Mouse (Mus musculus) brown adipose tissue, adult 24 weeks (tissue): Measurements from ENCODE around the gene Nop10. TPM values are rescaled to one million over a fixed set of nuclear protein-coding genes. Genes with fewer than 3 reads are reported as not detected.
A peak's percentile ranks its signal among the peaks of the same experiment; 100 is the strongest.

Experiments used
- H3K27ac ChIP-seq: fragments of 200-500 bp; replicated peaks from 2 replicates; pipeline ENCODE4 v1.5.1; 2012; ENCODE audit warnings: low read depth, mild to moderate bottlenecking, low read length
- H3K4me1 ChIP-seq: fragments of 200-500 bp; 2 replicates; pipeline ENCODE4 v1.6.1; 2012; ENCODE audit warnings: low read length, mixed read lengths; ENCODE audit not compliant: control insufficient read depth, insufficient read depth, insufficient read length
- H3K4me3 ChIP-seq: fragments of 200-500 bp; 2 replicates; pipeline ENCODE4 v1.5.1; 2012; ENCODE audit warnings: low read depth, mild to moderate bottlenecking, low read length, moderate library complexity; ENCODE audit not compliant: insufficient read depth
- polyA plus RNA-seq: library from polyadenylated mRNA; stranded (reverse); fragments of >200 nt; gene quantifications from 2 replicates; pipeline ENCODE4 v1.2.4, GENCODE M21; 2012; ENCODE audit not compliant: missing spikeins, insufficient read depth, insufficient read length

Gene Nop10
- 166 and 235 TPM in 2 replicates for polyA plus RNA-seq

DNA sequence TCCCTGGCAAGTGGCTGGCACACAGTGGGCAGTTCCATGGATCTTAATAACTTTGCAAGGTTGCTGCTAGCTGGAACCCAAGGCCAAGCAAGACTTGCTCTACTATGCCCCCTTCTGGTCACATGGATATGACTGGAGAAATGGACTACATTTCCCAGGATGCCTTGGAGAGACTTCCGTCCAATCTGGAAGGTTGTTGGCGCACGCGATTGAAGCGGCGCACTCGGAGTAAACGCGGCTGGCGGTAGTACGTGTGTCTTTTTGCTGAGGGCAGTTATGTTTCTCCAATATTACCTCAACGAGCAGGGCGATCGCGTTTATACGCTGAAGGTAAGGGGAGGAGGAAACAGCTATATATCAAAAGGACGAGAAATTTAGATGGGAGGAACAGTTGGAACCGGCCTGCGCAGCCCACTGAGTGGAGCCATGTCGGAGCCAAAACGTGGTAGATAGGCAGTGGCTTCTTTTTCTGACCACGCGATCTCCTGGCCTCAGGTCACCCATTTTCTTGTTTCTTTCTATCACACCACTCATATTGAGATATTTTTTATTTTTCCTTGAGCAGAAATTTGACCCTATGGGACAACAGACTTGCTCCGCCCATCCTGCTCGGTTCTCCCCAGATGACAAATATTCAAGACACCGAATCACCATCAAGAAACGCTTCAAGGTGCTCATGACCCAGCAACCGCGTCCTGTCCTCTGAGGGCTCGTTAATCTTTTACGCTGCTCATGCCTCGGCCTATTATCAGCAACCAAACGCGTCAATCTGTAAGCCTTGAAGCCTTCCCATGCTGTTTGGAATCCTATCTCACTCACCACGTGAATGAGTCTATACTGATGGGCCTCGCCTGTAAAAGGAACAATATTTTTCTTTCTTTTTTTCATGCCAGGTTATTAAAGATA lies at the start of gene Nop10:
Gene Nop10, plus strand, starts transcription at position 179 of the 906 bp plus-strand sequence.
- H3K4me3 ChIP-seq = peak within 1 kb of the TSS; percentile 60
- no peaks in the 10 kb centered on the region for H3K4me1 ChIP-seq

DNA sequence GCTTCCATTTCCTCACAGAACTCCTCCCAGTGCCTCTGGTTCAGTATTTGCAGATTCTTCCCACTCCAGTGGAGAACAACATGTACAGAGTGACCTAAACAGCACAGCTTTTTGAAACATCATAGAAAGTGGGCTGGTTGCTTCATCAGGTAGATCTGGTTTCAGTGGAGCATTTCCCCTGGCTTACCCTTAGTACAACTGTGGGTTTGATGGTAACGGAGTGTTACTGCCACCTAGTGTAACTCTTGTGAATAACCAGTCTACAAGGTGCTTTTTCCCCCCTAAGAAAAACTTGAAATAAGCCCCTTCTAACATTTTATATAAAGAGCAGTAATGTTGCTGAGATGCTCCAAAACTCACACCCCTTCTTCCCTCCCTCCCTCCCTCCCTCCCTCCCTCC lies 45.7 kb upstream of the Nop10 start:
- Histone ChIP-seq H3K27ac (no peak overlapping the region), H3K4me1 (no peaks in the 10 kb centered on the region), H3K4me3 (no peak overlapping the region)

More for the DNA sequence above, at the start of gene Nop10:
- peak within 1 kb of the TSS; percentile 26; the same call in 1 of the 2 replicates for H3K27ac ChIP-seq

DNA sequence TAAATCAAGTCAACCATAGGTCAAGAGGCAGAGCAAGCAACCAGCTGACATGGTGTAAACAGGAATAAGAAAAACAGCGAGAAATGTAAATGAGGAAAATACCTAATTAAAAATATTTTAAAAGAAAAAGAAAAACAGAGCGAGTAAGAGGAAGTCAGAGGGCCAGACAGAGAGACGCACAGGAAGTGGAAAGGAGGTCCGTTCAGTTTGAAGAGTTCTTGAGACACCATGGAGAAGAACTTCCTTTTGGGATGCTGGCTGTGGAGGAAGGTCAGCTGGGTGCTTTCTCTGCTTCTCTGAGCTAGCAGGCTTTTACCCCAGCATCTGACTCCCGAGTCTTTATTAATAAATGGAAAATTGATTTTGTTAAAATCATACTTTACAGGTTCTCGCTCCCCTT lies 44.1 kb upstream of the Nop10 start:
- Histone ChIP-seq H3K4me3 (no peak overlapping the region), H3K27ac (no peak overlapping the region), H3K4me1 (no peaks in the 10 kb centered on the region)

GRCm38 (mm10) chr2:112220880-112221279 lies 40.8 kb upstream of the Nop10 start:
- H3K4me1 ChIP-seq = no peaks in the 10 kb centered on the region
- H3K27ac ChIP-seq = no peak overlapping the region
- no peak overlapping the region for H3K4me3 ChIP-seq

DNA sequence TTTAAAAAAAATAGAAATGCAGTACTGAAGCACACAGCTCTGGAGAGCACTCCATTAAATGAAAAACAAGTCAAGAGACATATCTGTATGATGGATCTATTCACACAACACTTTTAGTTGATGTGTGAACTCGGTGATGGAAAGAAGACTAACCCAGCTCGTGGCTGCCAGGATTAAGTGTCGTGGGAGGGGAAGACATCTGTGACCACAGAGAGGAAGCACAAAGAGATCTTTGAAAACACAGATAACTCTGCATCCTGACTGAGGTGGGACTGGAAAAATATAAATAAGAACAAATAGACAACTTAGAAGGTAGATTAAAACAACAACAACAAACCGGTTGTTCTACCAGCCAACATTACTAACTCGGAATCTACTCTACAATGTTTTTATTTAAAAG lies 39.1 kb upstream of the Nop10 start:
- no peaks in the 10 kb centered on the region for H3K4me1 ChIP-seq
- no peak overlapping the region for H3K4me3 ChIP-seq
- no peak overlapping the region for H3K27ac ChIP-seq

DNA sequence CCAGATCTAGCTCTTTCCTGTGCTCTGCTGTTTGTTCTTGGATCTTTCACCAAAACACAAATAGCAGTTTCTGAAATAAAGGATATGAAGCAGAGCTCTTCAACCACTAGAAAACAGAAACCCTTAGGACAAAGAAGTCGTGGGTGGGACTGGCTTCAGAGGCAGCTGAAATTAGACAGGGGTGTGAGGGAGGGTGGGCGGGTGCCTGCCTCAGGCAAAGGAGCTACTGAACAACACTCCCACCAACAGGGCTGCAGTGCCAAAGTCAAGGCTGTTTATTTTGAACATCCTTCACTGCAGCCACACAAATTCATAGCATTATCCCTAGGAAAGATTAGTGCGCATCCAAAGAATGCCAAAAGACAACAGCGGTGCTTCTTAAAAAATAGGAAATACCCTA lies 37.4 kb upstream of the Nop10 start:
- H3K4me1 ChIP-seq = no peaks in the 10 kb centered on the region
- no peak overlapping the region for H3K4me3 ChIP-seq
- H3K27ac ChIP-seq = no peak overlapping the region

DNA sequence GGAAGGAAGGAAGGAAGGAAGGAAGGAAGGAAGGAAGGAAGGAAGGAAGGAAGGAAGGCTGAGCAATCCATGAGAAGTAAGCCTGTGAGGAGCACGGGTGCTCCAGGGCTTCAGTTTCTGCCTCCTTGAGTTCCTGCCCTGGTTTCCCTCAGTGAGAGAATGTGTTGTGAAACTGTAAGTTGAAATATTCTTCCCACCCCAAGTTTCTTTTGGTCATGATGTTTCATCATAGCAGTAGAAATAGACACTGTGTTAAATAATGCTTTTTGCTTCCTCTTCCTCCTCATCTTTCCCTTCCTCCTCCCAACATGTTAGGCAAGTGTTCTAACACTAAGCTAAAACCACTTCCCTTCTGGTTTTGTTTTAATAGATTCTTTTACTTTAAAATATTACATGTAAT lies 29.1 kb upstream of the Nop10 start:
- Histone ChIP-seq H3K4me3 (no peak overlapping the region), H3K4me1 (no peaks in the 10 kb centered on the region), H3K27ac (no peak overlapping the region)

GRCm38 (mm10) chr2:112236620-112237019 lies 25.1 kb upstream of the Nop10 start:
- Histone ChIP-seq H3K27ac (no peak overlapping the region), H3K4me3 (no peak overlapping the region), H3K4me1 (no peaks in the 10 kb centered on the region)

DNA sequence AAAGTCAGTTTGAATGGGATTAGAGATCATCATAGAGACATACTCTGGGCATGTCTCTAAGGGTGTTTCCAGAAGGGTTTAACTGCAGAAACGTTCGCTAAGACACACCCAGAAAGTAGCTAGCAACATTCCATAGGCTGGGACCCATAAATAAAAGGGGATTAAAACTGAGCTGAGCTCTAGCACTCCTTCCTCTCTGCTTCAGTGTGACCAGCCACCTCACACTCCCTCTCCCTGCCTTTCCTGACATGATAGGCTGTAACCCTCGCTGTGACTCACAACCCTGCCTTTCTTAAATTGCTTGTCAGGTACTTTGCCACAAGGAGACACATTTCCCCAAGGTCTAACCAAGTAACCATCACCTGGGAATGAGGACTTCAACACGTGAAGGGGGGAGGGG lies 23.7 kb upstream of the Nop10 start:
- no peak overlapping the region for H3K4me3 ChIP-seq
- no peak overlapping the region for H3K27ac ChIP-seq
- no peaks in the 10 kb centered on the region for H3K4me1 ChIP-seq

GRCm38 (mm10) chr2:112239212-112239934 lies 22.4 kb upstream of the Nop10 start, which contains the start of gene Lpcat4:
Gene Lpcat4 (plus strand): TSS chr2:112239468.
- Histone ChIP-seq H3K4me1 (no peaks in the 10 kb centered on the region), H3K4me3 (peak within 1 kb of the TSS; percentile 100), H3K27ac (peak within 1 kb of the TSS; percentile 89)

DNA sequence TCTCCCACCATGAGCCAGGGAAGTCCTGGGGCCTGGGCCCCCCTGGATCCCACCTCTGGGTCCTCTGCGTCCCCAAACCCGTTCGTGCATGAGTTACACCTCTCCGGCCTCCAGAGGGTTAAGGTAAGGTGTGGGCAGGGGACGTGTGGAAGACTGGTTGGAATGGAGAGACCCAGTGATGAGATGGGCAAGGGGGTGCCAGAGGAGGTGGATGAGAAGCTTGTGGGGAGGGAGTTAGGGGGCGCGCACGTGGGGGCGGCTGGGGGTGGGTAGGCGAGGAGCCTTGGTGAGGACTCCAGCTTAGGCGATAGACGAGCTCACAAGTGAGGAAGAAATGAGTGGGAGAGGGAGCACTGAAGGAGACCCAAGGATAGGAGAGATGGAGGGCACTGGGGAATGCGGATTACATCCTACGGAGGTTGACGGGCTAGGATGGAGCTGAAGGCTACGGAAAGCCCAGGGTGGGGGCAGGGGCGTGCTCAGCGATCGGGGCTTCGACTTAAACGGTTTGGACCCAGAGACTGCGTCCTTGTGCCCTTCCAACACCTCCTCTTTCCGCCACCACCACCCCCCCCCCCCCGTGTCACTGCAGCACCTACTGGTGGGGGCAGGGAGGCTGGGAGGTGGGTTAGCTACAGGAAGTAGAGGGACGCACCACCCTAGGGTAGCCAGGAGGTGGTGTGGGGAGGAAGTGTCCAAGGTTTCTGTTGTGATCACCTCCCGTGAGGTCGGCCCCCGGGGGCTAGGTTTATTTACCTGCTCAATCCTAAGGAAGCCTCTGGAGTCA lies 21.6 kb upstream of the Nop10 start:
- H3K27ac ChIP-seq = no peak overlapping the region
- peak overlapping the region; percentile 100 for H3K4me3 ChIP-seq

GRCm38 (mm10) chr2:112241787-112242186 lies 19.9 kb upstream of the Nop10 start:
- Histone ChIP-seq H3K4me3 (no peak overlapping the region), H3K27ac (no peak overlapping the region), H3K4me1 (no peaks in the 10 kb centered on the region)

More for the DNA sequence above, 21.6 kb upstream of the Nop10 start:
- no peaks in the 10 kb centered on the region for H3K4me1 ChIP-seq

DNA sequence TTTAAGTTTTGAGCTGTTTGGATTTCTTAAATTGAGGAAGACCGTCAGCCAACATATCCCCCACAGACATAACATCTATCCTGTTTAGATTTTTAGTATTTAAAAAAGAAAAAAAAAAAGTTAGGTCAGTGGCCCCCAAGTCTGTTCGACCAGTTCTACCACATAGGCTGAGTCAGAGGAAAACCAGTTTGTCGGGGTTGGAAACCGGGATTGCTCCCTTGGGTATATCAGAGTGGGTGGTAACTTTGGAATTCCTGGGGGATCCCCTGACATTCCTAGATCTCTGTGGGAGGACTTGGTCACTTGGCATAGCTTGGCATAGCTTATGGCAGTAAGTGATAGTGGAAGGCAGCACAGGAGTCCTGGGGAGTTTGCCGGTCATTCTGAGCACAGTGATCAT lies 16.4 kb upstream of the Nop10 start:
- no peaks in the 10 kb centered on the region for H3K4me1 ChIP-seq
- no peak overlapping the region for H3K27ac ChIP-seq
- no peak overlapping the region for H3K4me3 ChIP-seq

GRCm38 (mm10) chr2:112246193-112246592 lies 15.5 kb upstream of the Nop10 start:
- Histone ChIP-seq H3K4me1 (no peaks in the 10 kb centered on the region), H3K27ac (no peak overlapping the region), H3K4me3 (no peak overlapping the region)

DNA sequence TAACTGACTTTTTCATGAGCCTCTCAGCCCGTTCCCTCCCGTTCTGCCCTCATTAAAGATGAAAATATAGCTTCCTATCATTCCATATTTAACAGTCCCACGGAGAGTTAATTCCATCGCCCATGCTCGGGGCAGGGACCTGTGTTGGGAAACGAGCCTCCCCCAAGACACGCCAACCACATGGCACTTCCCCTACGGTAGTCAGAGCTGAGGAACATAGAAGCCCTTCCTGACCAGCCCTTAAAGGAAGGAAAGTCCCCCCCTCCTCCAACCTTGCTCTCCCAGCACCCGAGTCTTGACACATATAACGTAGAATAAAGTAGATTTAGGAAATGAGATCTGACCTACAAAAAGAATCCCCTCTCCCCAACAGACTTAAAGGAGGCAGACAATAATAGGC lies 14.4 kb upstream of the Nop10 start:
- Histone ChIP-seq H3K27ac (no peak overlapping the region), H3K4me3 (no peak overlapping the region), H3K4me1 (no peaks in the 10 kb centered on the region)
